Mouse (Mus musculus) 3T3-L1 (cell line): ENCODE measurements around the gene Zswim3.

Experiments used
- DNase-seq: peaks from one replicate; pipeline ENCODE4 v3.0.0-alpha.2; 2015; ENCODE audit warnings: low read depth, low spot score

Zswim3 gene

GRCm38 (mm10) chr2:164804533-164805331, at the start of gene Zswim3, which contains the start of gene Acot8:
Gene Zswim3, plus strand, starts transcription at chr2:164805098.
Gene Acot8, minus strand, starts transcription at chr2:164804882.
- peak; percentile 99 for DNase-seq

GRCm38 (mm10) chr2:164757841-164758240, 47.1 kb upstream of the Zswim3 start:
- no peak for DNase-seq

- no peak for DNase-seq
Observed at GRCm38 (mm10) chr2:164758692-164759091, 46.2 kb upstream of the Zswim3 start.

GRCm38 (mm10) chr2:164760059-164760833, 44.7 kb upstream of the Zswim3 start:
- DNase-seq, result no peak

- DNase-seq, result no peak
Observed at GRCm38 (mm10) chr2:164761502-164761901, 43.4 kb upstream of the Zswim3 start.

- DNase-seq, result no peak
Observed at GRCm38 (mm10) chr2:164761971-164762370, 42.9 kb upstream of the Zswim3 start.

- no peak for DNase-seq
Observed at GRCm38 (mm10) chr2:164762593-164762992, 42.3 kb upstream of the Zswim3 start.

GRCm38 (mm10) chr2:164765841-164766240, 39.1 kb upstream of the Zswim3 start:
- DNase-seq, result no peak

- no peak for DNase-seq
Observed at GRCm38 (mm10) chr2:164767812-164768540, 36.9 kb upstream of the Zswim3 start.

- DNase-seq, result peak; percentile 100
Observed at GRCm38 (mm10) chr2:164769258-164770037, 35.5 kb upstream of the Zswim3 start, which contains the start of gene Ube2c. Gene Ube2c, plus strand, starts transcription at chr2:164769898.

- peak; percentile 25 for DNase-seq
Observed at GRCm38 (mm10) chr2:164770279-164770678, 34.6 kb upstream of the Zswim3 start.

- DNase-seq, result peak; percentile 34
Observed at GRCm38 (mm10) chr2:164771123-164771522, 33.8 kb upstream of the Zswim3 start.

GRCm38 (mm10) chr2:164773229-164773988, 31.5 kb upstream of the Zswim3 start:
- DNase-seq, result no peak

GRCm38 (mm10) chr2:164773989-164774364, 30.9 kb upstream of the Zswim3 start:
- no peak for DNase-seq

GRCm38 (mm10) chr2:164776130-164776529, 28.8 kb upstream of the Zswim3 start:
- peak; percentile 87 for DNase-seq

- no peak for DNase-seq
Observed at GRCm38 (mm10) chr2:164776801-164777200, 28.1 kb upstream of the Zswim3 start.

GRCm38 (mm10) chr2:164777246-164778014, 27.5 kb upstream of the Zswim3 start:
- no peak for DNase-seq

GRCm38 (mm10) chr2:164778015-164778287, 26.9 kb upstream of the Zswim3 start:
- DNase-seq, result no peak

- no peak for DNase-seq
Observed at GRCm38 (mm10) chr2:164778809-164779208, 26.1 kb upstream of the Zswim3 start.
